Mouse (Mus musculus) adrenal gland, postnatal 14 days (tissue): ENCODE data around the gene Kalrn. TPM values are rescaled to one million over a fixed set of nuclear protein-coding genes. Genes with fewer than 3 reads are reported as not detected.

ENCODE experiments used
- DNase-seq: peaks from one replicate; pipeline ENCODE4 v3.0.0; 2021; ENCODE audit warnings: mixed read lengths
- total RNA-seq: library from RNA; stranded (reverse); gene quantifications from 2 replicates; pipeline ENCODE4 v1.2.3, GENCODE M21; 2021

Kalrn gene
- total RNA-seq, 1 experiment from 2014 or later = 12.9 TPM

GRCm38 (mm10) chr16:33936885-33937284 is 636.4 kb downstream of the Kalrn start:
- no peak for DNase-seq

- DNase-seq = no peak
Observed at GRCm38 (mm10) chr16:33935407-33935785, 637.9 kb downstream of the Kalrn start.

- DNase-seq = no peak
Observed at GRCm38 (mm10) chr16:33934701-33935406, 638.5 kb downstream of the Kalrn start.

GRCm38 (mm10) chr16:33933411-33933810 is 639.9 kb downstream of the Kalrn start:
- DNase-seq = no peak

GRCm38 (mm10) chr16:33932126-33932525 is 641.2 kb downstream of the Kalrn start:
- peak; percentile 50 for DNase-seq

GRCm38 (mm10) chr16:33931682-33932081 is 641.6 kb downstream of the Kalrn start:
- DNase-seq = no peak

GRCm38 (mm10) chr16:33930785-33931184 is 642.5 kb downstream of the Kalrn start:
- no peak for DNase-seq

- peak; percentile 83 for DNase-seq
Observed at GRCm38 (mm10) chr16:33928788-33929462, 644.4 kb downstream of the Kalrn start.

GRCm38 (mm10) chr16:33927263-33927824 is 646.0 kb downstream of the Kalrn start:
- DNase-seq = peak; percentile 26

- DNase-seq = no peak
Observed at GRCm38 (mm10) chr16:33923758-33924157, 649.6 kb downstream of the Kalrn start.

GRCm38 (mm10) chr16:33923001-33923316 is 650.4 kb downstream of the Kalrn start:
- no peak for DNase-seq

GRCm38 (mm10) chr16:33922111-33923000 is 651.0 kb downstream of the Kalrn start:
- DNase-seq = no peak

GRCm38 (mm10) chr16:33921514-33921913 is 651.8 kb downstream of the Kalrn start:
- DNase-seq = no peak

Other genes starting within 250 kb of the Kalrn start
- not detected in 2 replicates for gene Ropn1, start 76.4 kb upstream of the Kalrn start, total RNA-seq
- 4.2 and 4.5 TPM in 2 replicates for gene Ccdc14, start 117.1 kb upstream of the Kalrn start, total RNA-seq
- gene Mylk, start 171.7 kb upstream of the Kalrn start, total RNA-seq = 47.3 and 53.1 TPM in 2 replicates